Mouse (Mus musculus) bone marrow macrophage, adult 2 months (primary cell): ENCODE data around the gene Znhit6. TPM values are rescaled to one million over a fixed set of nuclear protein-coding genes. Genes with fewer than 3 reads are reported as not detected.

Experiments used
- H3K27ac ChIP-seq: 2 replicates; pipeline ENCODE4 v1.5.1; 2012; ENCODE audit warnings: low read depth, low read length; ENCODE audit not compliant: insufficient read depth
- H3K4me1 ChIP-seq: 2 replicates; pipeline ENCODE4 v1.6.1; 2012; ENCODE audit warnings: low read length; ENCODE audit not compliant: control insufficient read depth, insufficient read depth
- H3K4me3 ChIP-seq: 2 replicates; pipeline ENCODE4 v1.5.1; 2012; ENCODE audit warnings: mild to moderate bottlenecking, low read length, moderate library complexity; ENCODE audit not compliant: insufficient read depth
- CTCF ChIP-seq: IDR thresholded peaks from 2 replicates; pipeline ENCODE4 v1.5.1; 2012; ENCODE audit warnings: low read depth, mild to moderate bottlenecking, low read length, moderate library complexity
- POLR2A ChIP-seq: IDR thresholded peaks from 2 replicates; pipeline ENCODE4 v1.6.1; 2012; ENCODE audit warnings: mild to moderate bottlenecking, low read depth, low read length, borderline replicate concordance
- polyA plus RNA-seq: library from polyadenylated mRNA; stranded (reverse); fragments of >200 nt; gene quantifications from 2 replicates; pipeline ENCODE4 v1.2.4, GENCODE M21; 2012; ENCODE audit not compliant: missing spikeins, insufficient read depth, insufficient read length

The Znhit6 gene
- polyA plus RNA-seq, 1 experiment: 11.8 TPM

GRCm38 (mm10) chr3:145649852-145650202 is 73.8 kb downstream of the Znhit6 start, which contains the start of gene Ccn1:
Gene Ccn1, minus strand, starts transcription at chr3:145649981.
- Histone ChIP-seq H3K4me3 (peak within 1 kb of the TSS; percentile 61), H3K27ac (no peak within 1 kb of the TSS), H3K4me1 (peaks cover 5% of the 10 kb centered on the region; the same call in 1 of the 2 replicates)
- no peak for TF ChIP-seq CTCF
- no peak for TF ChIP-seq POLR2A

- peak overlapping the region; percentile 61 for H3K4me3 ChIP-seq
- H3K4me1 ChIP-seq: peaks cover 5% of the 10 kb centered on the region; the same call in 1 of the 2 replicates
- H3K27ac ChIP-seq: no peak overlapping the region
- TF ChIP-seq CTCF: no peak
- no peak for TF ChIP-seq POLR2A
Observed at GRCm38 (mm10) chr3:145650298-145651011, 74.5 kb downstream of the Znhit6 start.

DNA sequence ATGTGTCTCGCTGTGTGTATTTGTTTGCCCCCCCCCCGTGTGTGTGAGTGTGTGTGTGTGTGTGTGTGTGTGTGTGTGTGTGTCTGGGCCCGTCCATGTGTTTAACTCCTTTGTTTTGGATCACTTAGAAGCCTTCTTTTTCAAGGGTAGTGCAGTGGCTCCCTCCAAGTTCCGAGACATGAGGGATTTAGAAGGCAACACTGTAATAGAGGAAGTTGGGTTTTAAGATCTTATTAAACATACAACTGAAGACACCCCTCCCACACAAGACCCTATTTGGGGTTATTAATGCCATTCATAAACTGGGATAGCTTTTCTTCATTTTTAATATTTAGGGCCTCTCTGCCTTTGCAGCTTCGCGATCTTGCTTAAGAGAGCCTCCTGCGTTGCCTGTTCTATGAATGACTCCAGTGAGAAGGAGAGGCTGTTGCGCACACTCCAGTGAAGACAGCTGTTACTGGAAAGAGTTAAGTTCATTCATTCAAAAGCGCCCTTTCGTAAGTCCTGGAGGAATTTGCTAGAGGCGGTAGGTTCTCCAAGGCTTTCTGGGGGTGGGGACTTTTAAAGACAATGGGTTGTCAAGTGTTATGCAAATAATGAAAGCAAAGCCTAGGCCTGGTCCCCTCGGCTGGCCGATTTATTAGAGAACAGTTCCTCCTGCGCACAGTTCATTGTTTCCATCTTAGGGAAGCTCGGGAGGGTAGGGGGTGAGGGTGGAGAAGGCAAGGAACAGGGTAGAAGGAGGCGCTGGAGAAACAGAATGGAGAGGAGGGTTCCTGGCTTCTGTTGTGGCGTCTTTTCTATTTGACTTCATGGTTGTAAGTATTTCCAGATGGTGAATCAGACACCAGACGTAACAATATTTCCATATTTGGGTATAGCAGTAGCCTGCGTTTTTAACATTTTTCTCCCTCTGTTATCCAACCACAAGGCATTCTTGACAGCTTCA is 75.3 kb downstream of the Znhit6 start:
- H3K27ac ChIP-seq: no peak overlapping the region
- TF ChIP-seq CTCF: no peak
- no peak for TF ChIP-seq POLR2A
- peaks cover 5% of the 10 kb centered on the region; the same call in 1 of the 2 replicates for H3K4me1 ChIP-seq
- H3K4me3 ChIP-seq: peak overlapping the region; percentile 61

DNA sequence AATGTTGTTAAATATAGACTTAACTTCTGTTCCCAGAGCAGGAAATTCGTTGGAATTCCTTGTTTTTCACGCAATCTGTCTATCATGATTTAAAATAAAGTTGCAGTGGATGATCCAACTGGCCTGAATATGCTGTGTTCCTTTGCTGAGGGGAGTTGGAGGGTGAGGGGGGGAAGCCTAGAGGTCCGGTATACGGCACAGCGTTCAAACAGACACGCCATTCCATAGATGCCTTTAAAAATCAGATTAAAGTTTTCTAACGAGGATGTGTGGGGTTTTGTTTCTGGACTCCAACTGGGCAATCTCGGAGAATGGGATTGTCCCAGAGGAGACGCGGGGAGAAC is 75.9 kb downstream of the Znhit6 start:
- H3K4me1 ChIP-seq: peaks cover 5% of the 10 kb centered on the region; the same call in 1 of the 2 replicates
- no peak overlapping the region for H3K27ac ChIP-seq
- TF ChIP-seq POLR2A (no peak), CTCF (no peak)
- no peak overlapping the region for H3K4me3 ChIP-seq

DNA sequence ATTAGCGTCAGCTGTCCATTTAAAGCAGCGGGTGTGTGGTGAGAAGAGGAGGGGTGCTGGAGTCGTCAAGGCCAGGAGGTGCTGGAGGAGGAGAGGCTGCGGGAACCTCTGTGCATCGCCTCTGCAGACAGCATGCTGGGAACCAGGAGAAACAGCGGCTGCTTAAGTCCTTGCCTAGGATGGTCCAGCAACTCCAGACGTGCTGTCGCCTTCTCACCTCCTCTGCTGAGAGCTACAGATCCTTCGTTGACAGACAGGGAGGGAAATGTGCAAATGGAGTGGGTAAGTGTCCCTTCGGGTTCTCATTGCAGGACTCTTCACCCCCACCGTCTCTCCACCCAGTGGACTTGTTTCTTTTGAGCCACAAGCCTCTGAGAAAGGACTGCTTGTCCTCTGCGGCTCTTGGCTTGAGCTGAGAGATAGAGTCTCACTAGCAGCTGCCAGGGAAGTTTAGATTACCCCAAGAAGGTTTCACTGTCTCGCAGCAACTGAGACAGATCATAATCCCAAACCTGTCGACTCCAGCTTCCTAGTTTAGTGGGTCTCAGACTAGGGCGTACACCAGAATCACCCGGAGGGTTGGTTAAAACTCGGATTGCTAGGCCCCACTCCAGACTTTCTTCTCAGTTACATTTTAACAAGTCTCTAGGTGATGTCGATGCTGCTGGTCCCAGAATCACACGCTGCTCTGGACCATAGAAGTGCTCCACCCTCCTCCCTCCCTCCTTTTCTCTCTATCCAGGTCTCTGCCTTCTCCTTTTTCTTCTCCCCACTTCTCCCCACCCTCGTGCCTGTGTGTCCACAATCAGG is 76.5 kb downstream of the Znhit6 start:
- H3K27ac ChIP-seq: no peak overlapping the region
- TF ChIP-seq POLR2A: no peak
- no peak for TF ChIP-seq CTCF
- H3K4me1 ChIP-seq: peaks cover 5% of the 10 kb centered on the region; the same call in 1 of the 2 replicates
- peak overlapping the region; percentile 62 for H3K4me3 ChIP-seq

DNA sequence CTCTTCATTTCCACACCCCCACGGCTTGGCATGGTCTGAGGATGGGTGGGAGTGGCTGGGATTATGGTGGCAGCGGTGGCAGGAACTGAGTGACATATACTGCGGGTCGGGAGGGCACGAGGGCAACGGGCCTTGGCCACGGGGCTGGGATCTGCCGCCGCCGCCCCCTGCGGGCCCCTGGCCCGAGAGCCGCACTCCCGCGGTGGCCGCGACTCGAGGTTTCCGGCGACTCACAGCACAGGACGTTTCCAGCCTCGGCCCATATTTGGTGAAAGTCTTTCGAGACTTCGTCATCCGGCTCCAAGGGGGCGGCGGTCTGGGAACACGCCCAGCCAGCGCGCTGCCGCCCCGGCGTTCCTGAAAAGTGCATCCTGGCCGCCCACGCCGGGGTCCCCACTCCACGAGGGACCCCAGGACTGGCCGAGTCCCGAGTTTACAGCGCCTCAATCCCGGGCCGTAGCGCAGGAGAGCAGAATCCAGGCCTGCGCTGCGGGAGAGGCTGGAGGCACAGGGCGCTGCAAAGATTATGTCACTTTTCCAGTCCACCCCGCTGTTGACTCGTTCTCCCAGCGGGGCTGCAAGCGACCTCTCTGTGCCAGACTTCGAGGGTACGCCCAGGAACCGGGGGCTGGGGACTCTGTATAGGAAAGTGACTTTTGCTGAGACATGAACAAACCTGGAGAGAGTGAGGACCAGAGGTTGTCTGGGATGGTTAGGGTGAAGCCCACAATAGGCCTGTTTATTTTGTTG is 77.4 kb downstream of the Znhit6 start:
- TF ChIP-seq POLR2A: no peak
- no peak for TF ChIP-seq CTCF
- peak overlapping the region; percentile 62 for H3K4me3 ChIP-seq
- peaks cover 5% of the 10 kb centered on the region; the same call in 1 of the 2 replicates for H3K4me1 ChIP-seq
- H3K27ac ChIP-seq: no peak overlapping the region

DNA sequence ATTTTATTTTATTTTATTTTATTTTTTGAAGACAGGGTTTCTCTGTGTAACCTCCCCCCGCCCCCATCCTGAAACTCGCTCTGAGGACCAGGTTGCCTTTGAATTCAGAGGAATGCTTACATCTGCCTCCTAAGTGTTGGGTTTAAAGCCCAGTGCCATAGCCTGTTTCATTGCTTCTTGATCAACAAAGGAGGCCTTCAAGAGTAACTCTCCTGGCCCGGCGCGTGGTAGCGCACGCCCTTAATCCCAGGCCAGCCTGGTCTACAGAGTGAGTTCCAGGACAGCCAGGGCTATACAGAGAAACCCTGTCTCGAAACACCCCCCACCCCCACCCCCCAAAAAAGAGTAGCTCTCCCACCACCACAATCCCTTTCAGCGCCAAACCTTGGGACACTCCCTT is 78.0 kb downstream of the Znhit6 start:
- H3K4me3 ChIP-seq: no peak overlapping the region

More for the DNA sequence above, 78.0 kb downstream of the Znhit6 start:
- peaks cover 5% of the 10 kb centered on the region; the same call in 1 of the 2 replicates for H3K4me1 ChIP-seq
- no peak for TF ChIP-seq POLR2A
- TF ChIP-seq CTCF: no peak
- no peak overlapping the region for H3K27ac ChIP-seq

Other genes with a start within 250 kb of the Znhit6 start
- 3.6 and 4.1 TPM in 2 replicates for gene Ccn1, start 73.8 kb downstream of the Znhit6 start, polyA plus RNA-seq
- gene Ddah1, start 182.5 kb downstream of the Znhit6 start, polyA plus RNA-seq: 0.67 and 1.6 TPM in 2 replicates